Mouse (Mus musculus): ENCODE data around the gene Magohb. TPM values are rescaled to one million over a fixed set of nuclear protein-coding genes. Genes with fewer than 3 reads are reported as not detected.

Magohb gene
- polyA plus RNA-seq, 1 experiment from 2014 or later = 46.2 TPM

DNA sequence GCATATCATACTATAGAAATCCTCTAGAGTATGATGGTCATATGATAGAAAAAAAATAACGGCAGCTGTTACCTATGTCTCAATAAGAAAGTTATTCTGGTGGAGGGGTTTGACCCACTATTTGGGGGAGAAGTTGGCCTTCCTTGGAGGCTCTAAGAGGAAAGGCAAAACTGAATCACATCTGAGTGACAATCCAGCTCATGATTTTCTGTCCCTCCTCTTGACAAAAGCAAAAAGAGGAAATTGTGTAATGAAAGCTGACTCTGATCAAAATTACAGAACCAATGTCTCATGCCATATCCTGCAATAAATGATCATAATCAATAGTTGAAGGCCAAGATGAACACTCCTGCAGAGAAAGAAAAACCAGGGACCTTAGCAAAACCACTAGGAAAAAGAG is 20.7 kb downstream of the Magohb start:
- no peaks in the 10 kb centered on the region for H3K27me3 ChIP-seq (ENCODE audit: control insufficient read depth, insufficient read depth, low read length)
- 78% methylated on average over 1 of the region's 1 CpGs for WGBS (ENCODE audit: insufficient replicate concordance)
- no peaks in the 10 kb centered on the region for H3K4me1 ChIP-seq (ENCODE audit: control insufficient read depth, insufficient read depth, low read length)
- H3K4me3 ChIP-seq (ENCODE audit: low read depth, low read length) = no peak overlapping the region
- H3K27ac ChIP-seq (ENCODE audit: low read depth, low read length) = no peak overlapping the region
- no peak overlapping the region for H3K9ac ChIP-seq (ENCODE audit: low read depth, low read length)
- no peak overlapping the region for H3K4me2 ChIP-seq
- H3K9me3 ChIP-seq (replicated peaks; ENCODE audit: control insufficient read depth, low read length) = no peaks in the 10 kb centered on the region
- no peak for ATAC-seq (replicated peaks; ENCODE audit: insufficient number of reproducible peaks, low FRiP score, low TSS enrichment)
- 0 out of 2 replicates have a peak, but pooled peaks cover 2% of the 10 kb centered on the region for H3K36me3 ChIP-seq (ENCODE audit: control insufficient read depth, insufficient read depth, low read length)

DNA sequence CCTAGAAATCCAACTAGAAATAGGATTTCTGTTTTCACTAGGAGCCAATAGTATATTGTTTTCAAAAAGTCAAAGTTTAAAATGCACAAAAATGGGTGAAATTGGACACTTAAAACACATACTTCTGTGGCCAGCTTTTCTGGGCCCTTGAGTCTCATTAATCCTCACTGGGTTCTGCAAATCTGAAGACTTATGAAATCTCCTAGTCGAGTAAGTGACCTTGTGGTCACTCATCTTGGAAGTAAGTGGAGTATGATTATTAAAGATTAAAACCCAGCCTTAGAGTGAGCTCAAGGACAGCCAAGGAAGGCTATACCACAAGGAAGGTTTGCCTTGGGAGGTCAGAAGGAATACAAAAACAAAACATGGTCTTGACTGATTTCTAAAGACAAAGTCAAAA is 22.7 kb downstream of the Magohb start:
- H3K4me1 ChIP-seq (ENCODE audit: control insufficient read depth, insufficient read depth, low read length) = no peaks in the 10 kb centered on the region
- no peak for ATAC-seq (replicated peaks; ENCODE audit: insufficient number of reproducible peaks, low FRiP score, low TSS enrichment)
- no peaks in the 10 kb centered on the region for H3K36me3 ChIP-seq (ENCODE audit: control insufficient read depth, insufficient read depth, low read length)
- H3K27ac ChIP-seq (ENCODE audit: low read depth, low read length) = no peak overlapping the region
- H3K4me2 ChIP-seq = no peak overlapping the region
- H3K4me3 ChIP-seq (ENCODE audit: low read depth, low read length) = no peak overlapping the region
- no peak overlapping the region for H3K9ac ChIP-seq (ENCODE audit: low read depth, low read length)
- no peaks in the 10 kb centered on the region for H3K27me3 ChIP-seq (ENCODE audit: control insufficient read depth, insufficient read depth, low read length)
- H3K9me3 ChIP-seq (replicated peaks; ENCODE audit: control insufficient read depth, low read length) = no peaks in the 10 kb centered on the region
- WGBS (ENCODE audit: insufficient replicate concordance) = 63% methylated on average over 1 of the region's 1 CpGs

DNA sequence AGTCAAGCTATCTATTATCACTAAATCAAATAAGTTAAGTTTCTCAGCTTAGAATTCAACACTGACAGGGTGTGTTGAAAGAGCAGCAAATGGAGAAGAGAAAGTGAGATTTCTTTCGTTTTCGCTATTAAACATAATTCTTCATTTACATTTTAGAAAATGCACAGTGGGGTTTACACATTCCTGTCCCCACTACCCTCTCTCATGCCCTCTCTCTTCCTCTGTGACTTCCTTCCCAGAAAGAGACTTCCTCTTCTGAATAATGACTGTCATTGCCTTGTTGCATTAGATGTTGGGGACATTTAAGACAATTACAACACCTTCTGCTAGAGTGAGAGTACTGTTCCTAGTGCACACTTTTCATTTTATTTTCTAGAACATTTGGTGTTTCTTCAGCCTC is 23.4 kb downstream of the Magohb start:
- Histone ChIP-seq H3K4me2 (no peak overlapping the region), H3K27me3 (ENCODE audit: control insufficient read depth, insufficient read depth, low read length) (no peaks in the 10 kb centered on the region), H3K4me1 (ENCODE audit: control insufficient read depth, insufficient read depth, low read length) (no peaks in the 10 kb centered on the region), H3K4me3 (ENCODE audit: low read depth, low read length) (no peak overlapping the region), H3K36me3 (ENCODE audit: control insufficient read depth, insufficient read depth, low read length) (no peaks in the 10 kb centered on the region), H3K9me3 (replicated peaks; ENCODE audit: control insufficient read depth, low read length) (no peaks in the 10 kb centered on the region), H3K9ac (ENCODE audit: low read depth, low read length) (no peak overlapping the region), H3K27ac (ENCODE audit: low read depth, low read length) (no peak overlapping the region)
- WGBS (ENCODE audit: insufficient replicate concordance) = 77% methylated on average over 2 of the region's 2 CpGs
- no peak for ATAC-seq (replicated peaks; ENCODE audit: insufficient number of reproducible peaks, low FRiP score, low TSS enrichment)

GRCm38 (mm10) chr6:131264175-131264574 is 28.9 kb downstream of the Magohb start:
- Histone ChIP-seq H3K27ac (ENCODE audit: low read depth, low read length) (no peak overlapping the region), H3K9ac (ENCODE audit: low read depth, low read length) (no peak overlapping the region), H3K4me3 (ENCODE audit: low read depth, low read length) (no peak overlapping the region), H3K4me2 (no peak overlapping the region), H3K27me3 (ENCODE audit: control insufficient read depth, insufficient read depth, low read length) (no peaks in the 10 kb centered on the region), H3K4me1 (ENCODE audit: control insufficient read depth, insufficient read depth, low read length) (no peaks in the 10 kb centered on the region), H3K9me3 (replicated peaks; ENCODE audit: control insufficient read depth, low read length) (no peaks in the 10 kb centered on the region), H3K36me3 (ENCODE audit: control insufficient read depth, insufficient read depth, low read length) (no peaks in the 10 kb centered on the region)
- 82% methylated on average over 5 of the region's 5 CpGs for WGBS (ENCODE audit: insufficient replicate concordance)
- no peak for ATAC-seq (replicated peaks; ENCODE audit: insufficient number of reproducible peaks, low FRiP score, low TSS enrichment)

- no peak for ATAC-seq (replicated peaks; ENCODE audit: insufficient number of reproducible peaks, low FRiP score, low TSS enrichment)
- Histone ChIP-seq H3K27me3 (ENCODE audit: control insufficient read depth, insufficient read depth, low read length) (no peaks in the 10 kb centered on the region), H3K27ac (ENCODE audit: low read depth, low read length) (no peak overlapping the region), H3K4me3 (ENCODE audit: low read depth, low read length) (no peak overlapping the region), H3K9me3 (replicated peaks; ENCODE audit: control insufficient read depth, low read length) (no peaks in the 10 kb centered on the region), H3K4me1 (ENCODE audit: control insufficient read depth, insufficient read depth, low read length) (no peaks in the 10 kb centered on the region), H3K36me3 (ENCODE audit: control insufficient read depth, insufficient read depth, low read length) (no peaks in the 10 kb centered on the region), H3K4me2 (no peak overlapping the region), H3K9ac (ENCODE audit: low read depth, low read length) (no peak overlapping the region)
- 54% methylated on average over 3 of the region's 3 CpGs for WGBS (ENCODE audit: insufficient replicate concordance)
Observed at GRCm38 (mm10) chr6:131262778-131263177, 30.3 kb downstream of the Magohb start.

GRCm38 (mm10) chr6:131262009-131262408 is 31.0 kb downstream of the Magohb start:
- Histone ChIP-seq H3K27me3 (ENCODE audit: control insufficient read depth, insufficient read depth, low read length) (no peaks in the 10 kb centered on the region), H3K9me3 (replicated peaks; ENCODE audit: control insufficient read depth, low read length) (no peaks in the 10 kb centered on the region), H3K9ac (ENCODE audit: low read depth, low read length) (no peak overlapping the region), H3K4me1 (ENCODE audit: control insufficient read depth, insufficient read depth, low read length) (no peaks in the 10 kb centered on the region), H3K4me2 (no peak overlapping the region), H3K4me3 (ENCODE audit: low read depth, low read length) (no peak overlapping the region), H3K27ac (ENCODE audit: low read depth, low read length) (no peak overlapping the region), H3K36me3 (ENCODE audit: control insufficient read depth, insufficient read depth, low read length) (no peaks in the 10 kb centered on the region)
- 75% methylated on average over 3 of the region's 3 CpGs for WGBS (ENCODE audit: insufficient replicate concordance)
- no peak for ATAC-seq (replicated peaks; ENCODE audit: insufficient number of reproducible peaks, low FRiP score, low TSS enrichment)

DNA sequence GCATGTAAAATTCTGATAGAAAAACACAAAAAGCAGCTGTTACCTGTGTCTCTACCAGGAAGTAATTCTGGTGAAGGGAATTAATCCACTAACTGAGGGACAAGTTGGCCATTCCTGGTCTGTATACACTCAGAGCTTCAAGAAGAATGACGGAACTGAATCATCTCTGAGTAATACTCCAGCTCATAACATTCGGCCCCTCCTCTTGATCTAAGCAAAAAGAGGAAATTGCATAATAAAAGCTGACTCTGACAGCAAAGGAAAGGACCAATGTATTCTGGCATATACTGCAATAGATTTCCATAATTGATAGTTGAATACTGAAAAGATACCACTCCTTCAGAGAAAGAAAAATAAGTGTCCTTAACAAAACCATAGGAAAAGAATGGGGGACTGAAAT is 45.8 kb downstream of the Magohb start, which contains the start of gene Klra2:
Gene Klra2, minus strand, starts transcription at position 157 of the 400 bp plus-strand sequence.
- H3K4me1 ChIP-seq (ENCODE audit: control insufficient read depth, insufficient read depth, low read length) = no peaks in the 10 kb centered on the region
- H3K9ac ChIP-seq (ENCODE audit: low read depth, low read length) = no peak within 1 kb of the TSS
- H3K36me3 ChIP-seq (ENCODE audit: control insufficient read depth, insufficient read depth, low read length) = no peaks in the 10 kb centered on the region
- no peak within 1 kb of the TSS for H3K4me3 ChIP-seq (ENCODE audit: low read depth, low read length)
- ATAC-seq (replicated peaks; ENCODE audit: insufficient number of reproducible peaks, low FRiP score, low TSS enrichment) = no peak
- 73% methylated on average over 2 of the region's 2 CpGs for WGBS (ENCODE audit: insufficient replicate concordance)
- H3K27ac ChIP-seq (ENCODE audit: low read depth, low read length) = no peak within 1 kb of the TSS
- no peaks in the 10 kb centered on the region for H3K9me3 ChIP-seq (replicated peaks; ENCODE audit: control insufficient read depth, low read length)
- H3K27me3 ChIP-seq (ENCODE audit: control insufficient read depth, insufficient read depth, low read length) = no peaks in the 10 kb centered on the region
- no peak within 1 kb of the TSS for H3K4me2 ChIP-seq

DNA sequence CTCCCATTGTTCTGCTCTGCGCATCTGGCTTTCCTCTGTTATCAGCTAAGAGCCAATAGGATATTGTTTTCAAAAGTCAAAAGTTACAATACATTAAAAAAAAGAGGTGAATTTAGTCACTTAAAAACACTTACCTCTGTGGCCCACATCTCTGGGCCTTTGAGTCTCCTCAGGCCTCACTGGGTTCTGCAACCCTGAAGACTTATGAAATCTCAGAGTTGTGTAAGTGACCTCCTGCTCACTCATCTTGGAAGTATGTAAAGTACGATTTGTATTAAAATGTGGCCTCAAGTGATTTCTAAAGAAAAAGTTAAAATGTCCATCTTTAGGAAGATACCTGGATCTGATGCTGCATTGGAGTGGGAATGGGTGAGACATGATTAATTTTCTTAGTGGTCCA is 48.0 kb downstream of the Magohb start:
- WGBS (ENCODE audit: insufficient replicate concordance) = 66% methylated on average over 2 of the region's 2 CpGs
- H3K4me3 ChIP-seq (ENCODE audit: low read depth, low read length) = no peak overlapping the region
- no peak for ATAC-seq (replicated peaks; ENCODE audit: insufficient number of reproducible peaks, low FRiP score, low TSS enrichment)
- H3K27me3 ChIP-seq (ENCODE audit: control insufficient read depth, insufficient read depth, low read length) = no peaks in the 10 kb centered on the region
- no peaks in the 10 kb centered on the region for H3K36me3 ChIP-seq (ENCODE audit: control insufficient read depth, insufficient read depth, low read length)
- no peak overlapping the region for H3K9ac ChIP-seq (ENCODE audit: low read depth, low read length)
- no peak overlapping the region for H3K27ac ChIP-seq (ENCODE audit: low read depth, low read length)
- no peaks in the 10 kb centered on the region for H3K9me3 ChIP-seq (replicated peaks; ENCODE audit: control insufficient read depth, low read length)
- H3K4me1 ChIP-seq (ENCODE audit: control insufficient read depth, insufficient read depth, low read length) = no peaks in the 10 kb centered on the region
- no peak overlapping the region for H3K4me2 ChIP-seq
